ENCODE assay signal across 16 mouse cellular contexts in the genomic region with DNA sequence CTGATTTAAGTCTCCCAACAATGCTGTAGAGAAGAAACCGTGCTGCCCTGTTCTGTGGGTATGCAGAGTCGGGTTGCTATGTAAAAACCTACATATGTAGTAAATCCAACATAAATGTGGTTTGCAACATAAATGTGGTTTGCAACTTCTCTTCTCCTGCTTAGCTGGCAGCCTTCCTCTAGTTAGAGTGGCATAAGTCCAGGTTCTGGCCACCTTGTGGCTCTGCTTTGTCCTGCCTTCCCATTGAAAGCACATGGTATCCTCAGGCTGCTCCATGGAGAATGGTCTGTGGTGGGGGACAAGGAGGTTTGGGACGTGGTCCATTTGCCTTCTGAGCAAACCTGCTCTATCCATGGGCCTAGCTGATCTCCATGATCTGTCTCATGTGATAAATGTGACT. TPM values are rescaled to one million over a fixed set of nuclear protein-coding genes. Genes with fewer than 3 reads are reported as not detected.
A peak's percentile ranks its signal among the peaks of the same experiment; 100 is the strongest.
DNase-seq lines count a peak whose midpoint lies in the region; ATAC-seq and TF ChIP-seq lines count a peak whose summit lies in the region.
"Had no signal": no experiment of that assay in that cellular context is flagged by ENCODE, and none has a peak within 500 bp of the region (broad histone marks: within the 10 kb centered on the region; RNA-seq: fewer than 3 reads in every experiment).

No protein-coding gene starts in this region.

- no peaks in the 10 kb centered on the region for H3K9me3 ChIP-seq in forebrain, postnatal 0 days (ENCODE audit: low read length)
- no peaks in the 10 kb centered on the region for H3K9me3 ChIP-seq in forebrain, embryonic 16.5 days (ENCODE audit: control insufficient read depth, low read length)
- H3K9me3 ChIP-seq in liver, embryonic 11.5 days (ENCODE audit: control insufficient read depth, low read length) = no peaks in the 10 kb centered on the region
- H3K9me3 ChIP-seq: forebrain, embryonic 10.5 days had no signal

- ATAC-seq in forebrain, postnatal 0 days = no peak
- no peak; the same call in 1 of the 2 replicates for ATAC-seq in forebrain, embryonic 16.5 days
- ATAC-seq in liver, embryonic 11.5 days (replicated peaks; ENCODE audit: low FRiP score) = no peak
- peak; percentile 25 for ATAC-seq in megakaryocyte progenitor cell, adult 5-6 weeks (replicated peaks; ENCODE audit: poor library complexity)
- ATAC-seq: inflammation-experienced regulatory T-cells, adult 6 months; midbrain, embryonic 16.5 days had no signal

- TF ChIP-seq POLR2A in liver, adult 2 months (IDR thresholded peaks at IDR 0.05; ENCODE audit: extremely low read depth, insufficient read depth, low read length) = no peak

- H3K27me3 ChIP-seq in forebrain, postnatal 0 days (ENCODE audit: insufficient read depth, low read length) = no peaks in the 10 kb centered on the region
- no peaks in the 10 kb centered on the region for H3K27me3 ChIP-seq in forebrain, embryonic 16.5 days (replicated peaks; ENCODE audit: control insufficient read depth, insufficient read depth, low read length)
- H3K27me3 ChIP-seq in liver, adult 2 months (ENCODE audit: control insufficient read depth, insufficient read depth, low read length) = no peaks in the 10 kb centered on the region
- no peaks in the 10 kb centered on the region for H3K27me3 ChIP-seq in liver, embryonic 11.5 days (replicated peaks; ENCODE audit: control insufficient read depth, insufficient read depth, low read length)

- no peaks in the 10 kb centered on the region; the same call in 1 of the 2 replicates for H3K79me2 ChIP-seq in liver, adult 2 months (ENCODE audit: control insufficient read depth, insufficient read depth, low read length)

- H3K27ac ChIP-seq in forebrain, postnatal 0 days (ENCODE audit: low read depth, low read length) = no peak overlapping the region
- H3K27ac ChIP-seq in forebrain, embryonic 16.5 days (ENCODE audit: low read length) = no peak overlapping the region
- H3K27ac ChIP-seq in liver, adult 2 months (replicated peaks; ENCODE audit: insufficient read depth, low read depth, low read length) = no peak overlapping the region
- no peak overlapping the region for H3K27ac ChIP-seq in liver, embryonic 11.5 days (ENCODE audit: low read depth, low read length)

- H3K4me1 ChIP-seq in forebrain, postnatal 0 days (ENCODE audit: insufficient read depth) = no peaks in the 10 kb centered on the region
- H3K4me1 ChIP-seq in forebrain, embryonic 16.5 days (replicated peaks; ENCODE audit: control insufficient read depth, insufficient read depth, low read length) = peaks cover 2% of the 10 kb centered on the region; the same call in 1 of the 2 replicates
- H3K4me1 ChIP-seq in liver, adult 2 months (ENCODE audit: control insufficient read depth, insufficient read depth, low read length) = peaks cover 26% of the 10 kb centered on the region
- H3K4me1 ChIP-seq in liver, embryonic 11.5 days (replicated peaks; ENCODE audit: control insufficient read depth, insufficient read depth, low read length) = peaks cover 21% of the 10 kb centered on the region

- DNase-seq in forebrain, postnatal 0 days = no peak
- DNase-seq in liver, adult 2 months (ENCODE audit: extremely low read depth, low read depth, low spot score) = peak; percentile 54
- no peak for DNase-seq in liver, embryonic 11.5 days (ENCODE audit: low spot score)
- peak; percentile 75 for DNase-seq in NIH3T3 (ENCODE audit: low read depth)
- no peak for DNase-seq in yolk sac, embryonic 10.5 days (ENCODE audit: low spot score)
- no peak for DNase-seq in heart, adult 8-10 months (ENCODE audit: low spot score)
- DNase-seq: adrenal gland, adult 2 months; B cell, adult 2 months; cerebellum, adult 11-12 months; cerebellum, postnatal 36 days; thymus, postnatal 14 days had no signal

- WGBS in forebrain, postnatal 0 days = 91% methylated on average over 3 of the region's 3 CpGs
- WGBS in forebrain, embryonic 16.5 days = 89% methylated on average over 3 of the region's 3 CpGs
- WGBS in liver, adult 2 months = 96% methylated on average over 3 of the region's 3 CpGs
- WGBS in liver, embryonic 11.5 days = 83% methylated on average over 3 of the region's 3 CpGs

- H3K4me3 ChIP-seq in forebrain, postnatal 0 days (ENCODE audit: low read depth, low read length) = no peak overlapping the region
- no peak overlapping the region for H3K4me3 ChIP-seq in forebrain, embryonic 16.5 days (replicated peaks; ENCODE audit: low read length)
- H3K4me3 ChIP-seq in liver, adult 2 months (ENCODE audit: insufficient read depth, low read depth, low read length) = no peak overlapping the region
- no peak overlapping the region for H3K4me3 ChIP-seq in liver, embryonic 11.5 days (ENCODE audit: low read depth, low read length)
- H3K4me3 ChIP-seq: forebrain, embryonic 10.5 days had no signal

- no peak overlapping the region for H3K9ac ChIP-seq in forebrain, postnatal 0 days
- H3K9ac ChIP-seq in forebrain, embryonic 16.5 days (replicated peaks; ENCODE audit: low read depth, low read length) = no peak overlapping the region
- H3K9ac ChIP-seq in liver, adult 2 months (ENCODE audit: low read depth, low read length) = no peak overlapping the region
- H3K9ac ChIP-seq in liver, embryonic 11.5 days (ENCODE audit: low read depth, low read length) = no peak overlapping the region

- TF ChIP-seq CTCF in forebrain, postnatal 0 days (IDR thresholded peaks at IDR 0.05; ENCODE audit: low read depth) = 0 out of 2 replicates have a peak, but pooled peaks have one; percentile 8
- TF ChIP-seq CTCF in liver, adult 2 months (IDR thresholded peaks at IDR 0.05; ENCODE audit: low read depth, low read length) = peak; percentile 42

- no peaks in the 10 kb centered on the region for H3K36me3 ChIP-seq in forebrain, postnatal 0 days (ENCODE audit: insufficient read depth)
- H3K36me3 ChIP-seq in forebrain, embryonic 16.5 days (ENCODE audit: control insufficient read depth, insufficient read depth) = no peaks in the 10 kb centered on the region
- H3K36me3 ChIP-seq in liver, adult 2 months (ENCODE audit: control insufficient read depth, insufficient read depth, low read length) = no peaks in the 10 kb centered on the region
- H3K36me3 ChIP-seq in liver, embryonic 11.5 days (ENCODE audit: control insufficient read depth, insufficient read depth, low read length) = no peaks in the 10 kb centered on the region
- H3K36me3 ChIP-seq: forebrain, embryonic 10.5 days had no signal

- H3K4me2 ChIP-seq in forebrain, postnatal 0 days (ENCODE audit: low read depth) = no peak overlapping the region
- H3K4me2 ChIP-seq in forebrain, embryonic 16.5 days (ENCODE audit: low read length) = no peak overlapping the region
- H3K4me2 ChIP-seq in liver, embryonic 11.5 days = no peak overlapping the region

RNA-seq across cellular contexts. Expression of a gene that starts 58.3 kb away (rescaled TPM):
- 13.6 and 17.5 TPM in 2 replicates for total RNA-seq in forebrain, postnatal 0 days (2014; rRNA removed)
- polyA plus RNA-seq in forebrain, postnatal 0 days (2015; fragmentation: Nextera tagmentation; extraction: Ambion mirVana) = 23.0 and 26.2 TPM in 2 replicates
- 16.3 and 28.1 TPM in 2 replicates for polyA plus RNA-seq in forebrain, embryonic 16.5 days (2015; fragmentation: Nextera tagmentation; extraction: Ambion mirVana)
- 85.5 and 109 TPM in 2 replicates for total RNA-seq in liver, adult 2 months (2014; rRNA removed)
- polyA plus RNA-seq in liver, adult 2 months (2012; rRNA removed) = 225 and 231 TPM in 2 replicates
- 42.9 and 45.3 TPM in 2 replicates for polyA plus RNA-seq in liver, embryonic 11.5 days (2014; fragmentation: Nextera tagmentation; extraction: Ambion mirVana)
- total RNA-seq in megakaryocyte progenitor cell, adult 5-6 weeks (2015) = 18.2 and 30.9 TPM in 2 replicates
- total RNA-seq in megakaryocyte progenitor cell, adult 5-6 weeks (2017) = 26.4 and 27.2 TPM in 2 replicates
- total RNA-seq in heart, adult 8-10 months (2022) = 100 to 1,000 TPM in 3 of 4 experiments, 10 to 100 TPM in 1; 98.8 to 151 (median 131) TPM

Comparison
In these comparisons a context has a peak if more than half of its experiments do, and no peak if none do; other contexts are left out.
1. DNase-seq: peak in liver, adult 2 months (single experiment) and NIH3T3 (single experiment); none in forebrain, postnatal 0 days (single experiment), liver, embryonic 11.5 days (single experiment), yolk sac, embryonic 10.5 days (single experiment) and heart, adult 8-10 months (single experiment).